Mouse (Mus musculus) brain, embryonic 18.5 days (tissue): ENCODE data around the gene Kif1a.
"Not testable (repeated sequence)": the region's sequence is repeated elsewhere in the genome, so short reads cannot be mapped to it uniquely, and the experiment has no call there.

Experiments
- DNase-seq: peaks from one replicate; pipeline ENCODE4 v3.0.0-alpha.2; 2012; ENCODE audit warnings: low read depth, low spot score

Kif1a gene

DNA sequence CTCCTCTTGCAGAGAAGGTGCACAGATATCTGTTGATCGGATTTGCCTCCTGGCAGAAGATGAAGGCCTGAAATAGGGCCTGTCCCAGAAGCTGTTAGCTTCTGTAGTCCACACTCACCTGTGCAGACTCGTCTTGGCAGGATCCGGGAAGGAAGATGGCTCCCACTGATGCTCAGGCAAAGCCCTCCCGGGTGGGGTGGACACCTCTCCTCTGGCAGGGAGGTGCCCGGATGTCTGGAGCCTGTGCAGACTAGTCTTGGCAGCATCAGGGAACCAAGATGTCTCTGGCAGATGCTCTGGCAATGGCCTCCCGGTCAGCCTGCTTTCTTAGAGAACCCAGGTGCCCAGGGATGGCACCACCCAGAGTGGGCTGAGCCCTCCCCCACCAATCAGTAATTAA, 131.0 kb downstream of the Kif1a start:
- DNase-seq: not testable (repeated sequence)
